Mouse (Mus musculus): Measurements from ENCODE around the gene Pde1a. TPM values are rescaled to one million over a fixed set of nuclear protein-coding genes. Genes with fewer than 3 reads are reported as not detected.

The Pde1a gene
- polyA plus RNA-seq, 1 experiment: 4.4 TPM

DNA sequence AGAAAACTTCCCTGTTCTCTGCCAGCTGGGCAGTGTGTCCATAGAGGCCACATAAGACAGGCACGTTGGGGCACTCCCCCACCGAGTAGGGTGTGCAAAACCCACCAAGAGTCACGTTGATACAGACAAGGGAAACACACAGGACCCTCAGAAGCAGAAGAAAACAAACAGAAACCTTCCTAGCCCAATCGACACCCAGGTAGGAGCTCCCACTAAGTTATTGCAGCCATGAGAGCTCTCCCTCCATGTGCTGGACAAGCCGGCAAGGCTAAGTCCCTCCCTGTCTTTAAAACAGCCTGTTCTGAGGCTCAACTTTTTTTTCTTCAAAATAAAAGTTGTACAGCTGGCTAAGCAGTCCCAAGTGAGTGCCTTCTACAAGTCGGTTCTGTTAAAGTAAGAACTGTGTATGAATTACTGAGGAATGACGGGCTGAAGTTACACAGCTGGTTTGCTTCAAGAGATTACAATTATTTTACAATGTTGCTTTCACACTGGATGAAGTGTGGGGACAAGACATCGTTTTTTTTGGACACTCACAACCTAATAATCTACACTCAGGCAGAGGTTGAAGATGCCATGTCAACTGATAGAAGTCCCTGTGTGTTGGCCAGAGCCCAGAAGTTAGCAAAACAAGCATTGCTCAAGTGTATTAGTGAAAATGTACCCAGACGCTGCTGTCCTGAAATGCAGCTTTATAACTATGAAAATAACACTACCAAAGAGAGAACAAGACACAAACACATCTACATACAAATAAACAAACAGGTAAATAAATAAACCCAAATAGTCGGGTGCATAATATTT is 90.4 kb downstream of the Pde1a start:
- TF ChIP-seq POLR2A (IDR thresholded peaks at IDR 0.05; ENCODE audit: borderline replicate concordance, extremely low read depth, insufficient read depth, insufficient read length, poor library complexity, severe bottlenecking): no peak
- no peak for DNase-seq (ENCODE audit: low read depth)

DNA sequence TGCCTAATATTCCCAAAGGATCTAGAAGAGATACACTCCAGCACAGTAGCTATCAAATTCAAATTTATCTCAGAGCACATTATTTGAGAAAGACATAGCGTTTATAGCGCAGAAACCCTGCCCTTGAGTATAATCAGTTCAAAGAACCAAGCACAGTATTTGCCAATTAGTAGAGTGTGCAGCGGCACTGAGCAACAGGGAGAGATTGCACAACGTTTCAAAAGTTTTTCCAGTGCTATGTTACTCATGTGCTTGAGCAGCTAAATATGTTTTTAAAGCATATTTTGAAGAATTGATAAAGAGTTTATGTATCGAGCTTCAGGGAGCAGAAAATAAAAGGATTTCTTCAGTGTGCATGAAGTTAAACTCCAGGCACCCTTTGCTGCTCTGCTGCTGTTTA is 91.3 kb downstream of the Pde1a start:
- peak; percentile 17 for DNase-seq (ENCODE audit: low read depth)
- TF ChIP-seq CTCF (IDR thresholded peaks at IDR 0.05; ENCODE audit: borderline replicate concordance, extremely low read depth, insufficient read depth, insufficient read length) (no peak), POLR2A (IDR thresholded peaks at IDR 0.05; ENCODE audit: borderline replicate concordance, extremely low read depth, insufficient read depth, insufficient read length, poor library complexity, severe bottlenecking) (no peak)

DNA sequence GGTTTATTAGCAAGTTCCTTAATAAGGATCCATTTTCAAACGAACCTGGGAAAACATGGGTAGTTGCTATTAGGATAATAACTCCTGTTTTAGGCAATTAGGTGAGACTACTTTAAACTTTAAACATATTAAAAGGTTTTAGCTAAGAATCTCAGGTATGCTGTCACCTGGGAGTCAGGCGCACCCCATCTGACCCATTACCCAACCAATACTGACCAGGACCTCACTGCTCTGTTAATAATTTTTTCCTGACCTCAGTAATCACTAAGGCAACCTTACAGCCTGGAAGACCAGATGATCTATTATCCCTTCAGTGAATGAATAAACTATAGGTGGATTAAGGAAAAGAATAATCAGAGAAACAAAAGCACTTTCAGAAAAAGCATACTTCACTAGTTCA is 100.2 kb downstream of the Pde1a start:
- TF ChIP-seq POLR2A (IDR thresholded peaks at IDR 0.05; ENCODE audit: borderline replicate concordance, extremely low read depth, insufficient read depth, insufficient read length, poor library complexity, severe bottlenecking): no peak
- TF ChIP-seq CTCF (IDR thresholded peaks at IDR 0.05; ENCODE audit: borderline replicate concordance, extremely low read depth, insufficient read depth, insufficient read length): no peak
- no peak for DNase-seq (ENCODE audit: low read depth)

DNA sequence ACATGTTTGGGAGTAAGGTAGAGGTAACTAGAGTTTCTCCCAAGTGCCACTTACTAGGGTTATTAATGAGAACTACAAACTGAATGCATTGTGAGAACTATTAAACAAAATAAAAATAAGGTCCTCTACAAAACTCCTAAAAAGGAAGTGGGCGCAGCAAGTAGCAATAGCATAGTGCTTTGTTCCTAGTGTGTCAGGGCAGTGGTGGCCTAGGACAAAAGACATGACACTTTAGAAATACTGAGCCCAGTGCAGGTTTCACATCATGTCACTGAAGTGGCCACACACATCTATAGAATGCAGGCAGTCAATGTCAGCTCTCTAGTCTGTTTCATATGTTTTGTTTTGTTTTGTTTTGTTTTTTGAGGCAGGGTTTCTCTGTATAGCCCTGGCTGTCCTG is 103.2 kb downstream of the Pde1a start:
- TF ChIP-seq POLR2A (IDR thresholded peaks at IDR 0.05; ENCODE audit: borderline replicate concordance, extremely low read depth, insufficient read depth, insufficient read length, poor library complexity, severe bottlenecking) (no peak), CTCF (IDR thresholded peaks at IDR 0.05; ENCODE audit: borderline replicate concordance, extremely low read depth, insufficient read depth, insufficient read length) (no peak)
- DNase-seq (ENCODE audit: low read depth): no peak

DNA sequence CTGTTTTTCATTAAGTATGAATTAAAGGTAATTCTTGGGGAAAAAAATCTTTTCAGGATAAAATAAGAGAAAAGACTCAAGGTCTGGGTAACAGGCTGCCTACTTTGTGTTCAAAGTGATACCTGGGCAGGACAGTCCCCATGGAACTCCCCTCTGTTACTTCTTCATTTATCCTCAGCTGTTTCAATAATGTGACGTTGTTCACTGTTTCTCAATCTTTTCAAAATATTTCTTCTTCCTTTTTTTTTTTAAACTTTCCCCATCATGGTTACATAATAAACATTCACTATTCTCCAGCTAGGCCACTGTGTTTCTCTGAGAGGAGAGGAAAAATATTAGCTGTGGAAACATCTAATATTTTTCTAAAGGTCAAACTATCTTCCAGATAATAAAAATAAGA is 103.7 kb downstream of the Pde1a start:
- no peak for TF ChIP-seq CTCF (IDR thresholded peaks at IDR 0.05; ENCODE audit: borderline replicate concordance, extremely low read depth, insufficient read depth, insufficient read length)
- TF ChIP-seq POLR2A (IDR thresholded peaks at IDR 0.05; ENCODE audit: borderline replicate concordance, extremely low read depth, insufficient read depth, insufficient read length, poor library complexity, severe bottlenecking): no peak
- DNase-seq (ENCODE audit: low read depth): no peak

DNA sequence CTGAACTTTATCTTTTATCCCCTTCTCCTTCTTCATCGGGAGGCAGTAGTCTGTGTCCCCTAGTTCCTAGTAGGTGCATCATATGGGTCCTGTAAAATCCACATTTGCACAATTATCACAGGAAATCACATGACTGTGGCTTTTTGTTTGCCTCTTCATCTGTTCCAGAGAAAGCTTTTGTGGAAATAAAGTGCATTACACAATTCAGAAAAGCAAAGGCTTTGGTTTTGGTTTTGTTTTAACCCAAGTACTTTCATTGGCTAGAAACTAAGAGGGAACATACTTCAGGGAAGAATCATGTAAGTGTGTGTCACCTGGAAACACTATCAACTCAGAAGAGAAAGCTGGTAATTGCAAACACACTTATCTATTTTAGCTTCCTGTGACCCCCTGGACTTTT is 104.2 kb downstream of the Pde1a start:
- DNase-seq (ENCODE audit: low read depth): no peak
- TF ChIP-seq POLR2A (IDR thresholded peaks at IDR 0.05; ENCODE audit: borderline replicate concordance, extremely low read depth, insufficient read depth, insufficient read length, poor library complexity, severe bottlenecking): no peak

DNA sequence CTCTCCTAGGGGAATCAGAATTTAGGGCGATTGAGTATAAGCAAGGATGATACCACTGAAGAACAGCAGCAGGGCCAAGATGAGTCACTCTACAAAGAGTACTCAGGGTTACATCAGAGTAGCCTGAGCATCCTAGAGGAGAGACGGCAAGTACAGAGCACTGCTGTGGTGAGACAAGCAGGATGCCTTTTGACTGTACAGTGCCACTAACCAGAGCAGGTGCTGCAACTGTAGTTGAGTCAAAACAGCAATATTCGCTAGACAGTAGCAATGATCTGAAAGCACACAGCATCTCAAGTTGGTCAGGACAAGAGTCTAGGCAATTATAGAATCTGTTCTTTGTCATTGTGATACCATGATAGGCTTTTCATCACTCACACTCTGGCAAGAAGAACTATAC is 115.1 kb downstream of the Pde1a start:
- no peak for DNase-seq (ENCODE audit: low read depth)
- no peak for TF ChIP-seq POLR2A (IDR thresholded peaks at IDR 0.05; ENCODE audit: borderline replicate concordance, extremely low read depth, insufficient read depth, insufficient read length, poor library complexity, severe bottlenecking)
- TF ChIP-seq CTCF (IDR thresholded peaks at IDR 0.05; ENCODE audit: borderline replicate concordance, extremely low read depth, insufficient read depth, insufficient read length): no peak

DNA sequence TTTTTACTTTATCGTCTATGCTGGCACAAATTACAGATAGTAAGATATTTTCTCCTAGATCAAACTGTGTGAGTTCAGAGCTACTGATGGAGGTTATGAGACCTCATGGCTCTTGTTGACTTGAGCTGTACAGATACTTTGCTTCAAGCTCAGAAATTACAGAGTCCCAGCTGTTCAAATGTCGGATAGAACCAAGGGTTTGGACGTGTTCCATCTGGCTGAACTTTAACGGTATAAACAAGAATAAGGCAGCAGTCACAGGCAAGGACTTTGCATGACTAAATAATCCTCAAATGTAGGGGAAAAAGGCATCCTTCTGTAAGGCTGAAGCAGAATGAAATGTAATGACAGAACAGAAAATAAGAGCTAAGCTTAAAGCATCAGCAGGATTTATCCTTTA is 116.2 kb downstream of the Pde1a start:
- DNase-seq (ENCODE audit: low read depth): peak; percentile 67
- no peak for TF ChIP-seq POLR2A (IDR thresholded peaks at IDR 0.05; ENCODE audit: borderline replicate concordance, extremely low read depth, insufficient read depth, insufficient read length, poor library complexity, severe bottlenecking)
- TF ChIP-seq CTCF (IDR thresholded peaks at IDR 0.05; ENCODE audit: borderline replicate concordance, extremely low read depth, insufficient read depth, insufficient read length): no peak

DNA sequence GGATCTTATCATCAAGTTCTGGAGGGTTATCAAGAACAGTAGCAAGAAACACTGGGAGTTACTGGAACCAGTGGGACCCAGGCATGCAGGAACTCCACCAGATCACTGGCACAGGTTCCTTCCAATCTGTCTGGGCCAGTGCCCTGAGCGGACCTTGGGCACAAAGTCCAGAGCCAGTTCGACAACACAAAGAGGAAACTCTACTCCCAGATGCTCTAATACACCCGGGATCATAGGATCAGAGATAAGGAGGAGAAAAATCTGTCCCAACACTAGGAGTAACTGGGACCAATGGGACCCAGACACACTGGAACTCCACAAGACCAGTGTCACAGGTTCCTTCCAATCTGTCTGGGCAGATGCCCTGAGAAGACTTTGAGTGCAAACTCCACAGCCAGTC is 130.1 kb downstream of the Pde1a start:
- TF ChIP-seq CTCF (IDR thresholded peaks at IDR 0.05; ENCODE audit: borderline replicate concordance, extremely low read depth, insufficient read depth, insufficient read length) (no peak), POLR2A (IDR thresholded peaks at IDR 0.05; ENCODE audit: borderline replicate concordance, extremely low read depth, insufficient read depth, insufficient read length, poor library complexity, severe bottlenecking) (no peak)
- DNase-seq (ENCODE audit: low read depth): no peak

DNA sequence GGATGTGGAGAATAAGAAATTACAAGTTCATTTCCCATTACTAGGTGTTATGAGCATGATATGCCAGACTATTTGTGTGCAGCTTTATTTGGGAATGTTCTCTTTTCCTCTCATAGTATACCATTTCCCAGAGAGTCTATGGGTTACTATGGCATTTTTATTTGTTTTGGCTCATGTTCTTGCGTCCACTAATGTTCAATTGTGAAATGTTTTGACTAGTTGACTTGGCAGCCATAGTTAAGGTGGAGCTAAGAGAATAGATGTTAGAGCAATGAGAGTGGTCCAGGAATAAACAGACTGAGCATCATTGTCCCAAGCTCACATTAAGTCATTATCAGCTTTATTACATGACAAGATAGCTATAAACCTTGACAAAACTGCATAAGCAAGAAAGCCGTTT is 130.8 kb downstream of the Pde1a start:
- TF ChIP-seq CTCF (IDR thresholded peaks at IDR 0.05; ENCODE audit: borderline replicate concordance, extremely low read depth, insufficient read depth, insufficient read length): no peak
- TF ChIP-seq POLR2A (IDR thresholded peaks at IDR 0.05; ENCODE audit: borderline replicate concordance, extremely low read depth, insufficient read depth, insufficient read length, poor library complexity, severe bottlenecking): no peak
- no peak for DNase-seq (ENCODE audit: low read depth)

DNA sequence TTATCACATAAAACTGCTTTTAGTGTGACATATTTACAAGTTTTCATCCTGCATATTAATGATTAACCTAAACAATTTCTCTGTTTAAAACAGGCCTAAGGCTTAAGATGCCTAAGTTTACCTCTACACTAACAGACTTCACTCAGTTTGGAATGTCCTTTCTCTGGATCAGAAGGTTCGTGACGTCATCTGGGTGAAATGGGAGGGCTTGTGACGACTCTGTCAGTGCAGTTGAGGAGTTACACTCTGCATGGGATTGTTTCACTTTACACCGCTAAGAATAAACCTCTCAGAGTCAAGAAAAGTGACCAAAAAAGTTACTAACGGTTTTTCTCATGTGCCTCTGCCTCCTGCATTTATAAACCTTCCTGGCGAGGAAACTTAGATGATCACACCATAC is 137.6 kb downstream of the Pde1a start:
- no peak for TF ChIP-seq POLR2A (IDR thresholded peaks at IDR 0.05; ENCODE audit: borderline replicate concordance, extremely low read depth, insufficient read depth, insufficient read length, poor library complexity, severe bottlenecking)
- no peak for TF ChIP-seq CTCF (IDR thresholded peaks at IDR 0.05; ENCODE audit: borderline replicate concordance, extremely low read depth, insufficient read depth, insufficient read length)

DNA sequence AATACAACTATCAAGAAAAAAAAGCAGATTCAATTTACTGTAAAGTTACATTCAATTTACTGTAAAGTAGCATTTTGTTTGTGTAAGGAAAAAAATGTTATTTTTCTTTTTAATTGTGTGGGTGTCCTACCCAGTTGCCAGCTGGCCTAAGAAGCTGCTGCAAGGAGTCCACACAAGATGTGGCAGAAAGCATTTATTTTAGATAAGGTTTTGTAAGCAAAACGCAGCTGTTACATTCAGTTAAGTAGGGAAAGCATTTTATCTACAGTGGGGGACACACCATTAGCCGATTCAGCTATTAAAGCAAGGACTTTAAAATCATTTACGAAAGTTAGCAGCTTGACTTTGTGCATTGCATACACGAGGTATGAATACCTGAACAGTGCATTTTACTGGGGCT is 145.5 kb downstream of the Pde1a start:
- TF ChIP-seq POLR2A (IDR thresholded peaks at IDR 0.05; ENCODE audit: borderline replicate concordance, extremely low read depth, insufficient read depth, insufficient read length, poor library complexity, severe bottlenecking) (no peak), CTCF (IDR thresholded peaks at IDR 0.05; ENCODE audit: borderline replicate concordance, extremely low read depth, insufficient read depth, insufficient read length) (no peak)

More for the DNA sequence above, 137.6 kb downstream of the Pde1a start:
- no peak for DNase-seq (ENCODE audit: low read depth)

More for the DNA sequence above, 145.5 kb downstream of the Pde1a start:
- DNase-seq (ENCODE audit: low read depth): no peak

All from brain, embryonic 14.5 days (tissue).